Mouse (Mus musculus) lung, adult 2 months (tissue): ENCODE data around the gene Ptgr1.

Experiments
- CTCF ChIP-seq: fragments of 200-500 bp; IDR thresholded peaks from 2 replicates; pipeline ENCODE4 v1.5.1; 2011; ENCODE audit warnings: mild to moderate bottlenecking, low read length, control low read depth; ENCODE audit not compliant: insufficient read depth
- POLR2A ChIP-seq: fragments of 200-500 bp; IDR thresholded peaks from 2 replicates; pipeline ENCODE4 v1.6.1; 2011; ENCODE audit warnings: low read depth, mild to moderate bottlenecking, control low read depth, low read length, borderline replicate concordance; ENCODE audit errors: extremely low read depth

- no peak for TF ChIP-seq CTCF
- TF ChIP-seq POLR2A: no peak
Observed at GRCm38 (mm10) chr4:58995251-58995693, 8.4 kb upstream of the Ptgr1 start.
